Mouse (Mus musculus) limb, embryonic 10.5 days (tissue): ENCODE data around the gene AY358078. TPM values are rescaled to one million over a fixed set of nuclear protein-coding genes. Genes with fewer than 3 reads are reported as not detected.
"Not testable (repeated sequence)": the region's sequence is repeated elsewhere in the genome, so short reads cannot be mapped to it uniquely, and the experiment has no call there.

Experiments used
- DNase-seq: peaks from one replicate; pipeline ENCODE4 v3.0.0-alpha.2; 2017; ENCODE audit warnings: low spot score
- H3K27ac ChIP-seq: fragments of 300-500 bp; sonication (generic); 2 replicates; pipeline ENCODE4 v1.5.1; 2016; ENCODE audit warnings: mild to moderate bottlenecking
- H3K27me3 ChIP-seq: fragments of 300-500 bp; sonication (generic); 2 replicates; pipeline ENCODE4 v1.6.1; 2016; ENCODE audit warnings: low read depth, mild to moderate bottlenecking; ENCODE audit not compliant: poor library complexity, severe bottlenecking
- H3K36me3 ChIP-seq: fragments of 300-500 bp; sonication (generic); 2 replicates; pipeline ENCODE4 v1.6.1; 2016; ENCODE audit warnings: mild to moderate bottlenecking, moderate library complexity
- H3K4me1 ChIP-seq: fragments of 300-500 bp; sonication (generic); 2 replicates; pipeline ENCODE4 v1.6.1; 2016
- H3K4me3 ChIP-seq: fragments of 300-500 bp; sonication (generic); 2 replicates; pipeline ENCODE4 v1.5.1; 2016; ENCODE audit warnings: mild to moderate bottlenecking, moderate library complexity
- H3K9me3 ChIP-seq: fragments of 300-500 bp; sonication (generic); replicated peaks from 2 replicates; pipeline ENCODE4 v1.6.1; 2016; ENCODE audit warnings: mild to moderate bottlenecking
- WGBS: fragments of 180-500 bp; shearing (Covaris S2); methylation state at CpG from one replicate; pipeline ENCODE4 v1.1.7; 2016; 5-methylcytosine and 5-hydroxymethylcytosine counted together
- polyA plus RNA-seq: library from polyadenylated mRNA; unstranded; fragments of >200 nt; fragmentation: Nextera tagmentation; extraction: Ambion mirVana; gene quantifications from 2 replicates; pipeline ENCODE4 v1.2.1, GENCODE M21; 2016

AY358078 gene
- not detected in 2 replicates for polyA plus RNA-seq

GRCm38 (mm10) chr14:51799746-51800145 is at the start of gene AY358078:
TSS of gene AY358078 (plus strand) at chr14:51800046.
- no peak for DNase-seq
- WGBS: 93% methylated on average over 2 of the region's 2 CpGs

GRCm38 (mm10) chr14:51755944-51756343 is 43.9 kb upstream of the AY358078 start:
- Histone ChIP-seq H3K4me3 (no peak overlapping the region), H3K9me3 (no peaks in the 10 kb centered on the region), H3K27me3 (no peaks in the 10 kb centered on the region), H3K27ac (no peak overlapping the region), H3K36me3 (no peaks in the 10 kb centered on the region), H3K4me1 (peaks cover 3% of the 10 kb centered on the region)
- DNase-seq: no peak
- 64% methylated on average over 2 of the region's 2 CpGs for WGBS

More at GRCm38 (mm10) chr14:51799746-51800145, at the start of gene AY358078:
- Histone ChIP-seq H3K9me3 (no peaks in the 10 kb centered on the region), H3K4me3 (no peak within 1 kb of the TSS), H3K27ac (no peak within 1 kb of the TSS), H3K36me3 (no peaks in the 10 kb centered on the region), H3K27me3 (no peaks in the 10 kb centered on the region), H3K4me1 (no peaks in the 10 kb centered on the region)

GRCm38 (mm10) chr14:51771378-51771777 is 28.5 kb upstream of the AY358078 start:
- H3K4me3 ChIP-seq, DNase-seq, H3K36me3 ChIP-seq, H3K4me1 ChIP-seq, H3K9me3 ChIP-seq, H3K27me3 ChIP-seq, H3K27ac ChIP-seq: not testable (repeated sequence)
- WGBS: 96% methylated on average over 1 of the region's 1 CpGs

- Histone ChIP-seq H3K36me3 (no peaks in the 10 kb centered on the region), H3K27ac (no peak within 1 kb of the TSS), H3K27me3 (no peaks in the 10 kb centered on the region), H3K4me1 (no peaks in the 10 kb centered on the region), H3K9me3 (no peaks in the 10 kb centered on the region), H3K4me3 (no peak within 1 kb of the TSS)
- no peak for DNase-seq
- WGBS: 86% methylated on average over 5 of the region's 5 CpGs
Observed at GRCm38 (mm10) chr14:51773490-51773889, 26.4 kb upstream of the AY358078 start, which contains the start of gene Ang4. TSS of gene Ang4 (minus strand) at chr14:51773590.

- no peaks in the 10 kb centered on the region for H3K4me1 ChIP-seq
- WGBS: 93% methylated on average over 1 of the region's 1 CpGs
- H3K4me3 ChIP-seq: no peak overlapping the region
- H3K9me3 ChIP-seq: no peaks in the 10 kb centered on the region
- H3K27ac ChIP-seq: no peak overlapping the region
- no peaks in the 10 kb centered on the region for H3K27me3 ChIP-seq
- no peak for DNase-seq
- H3K36me3 ChIP-seq: no peaks in the 10 kb centered on the region
Observed at GRCm38 (mm10) chr14:51777791-51778190, 22.1 kb upstream of the AY358078 start.

GRCm38 (mm10) chr14:51778865-51779481 is 20.9 kb upstream of the AY358078 start:
- DNase-seq: no peak
- Histone ChIP-seq H3K9me3 (no peaks in the 10 kb centered on the region), H3K4me3 (no peak overlapping the region), H3K4me1 (no peaks in the 10 kb centered on the region), H3K27me3 (no peaks in the 10 kb centered on the region), H3K27ac (no peak overlapping the region), H3K36me3 (no peaks in the 10 kb centered on the region)
- 88% methylated on average over 4 of the region's 4 CpGs for WGBS

GRCm38 (mm10) chr14:51786335-51786734 is 13.5 kb upstream of the AY358078 start:
- 79% methylated on average over 4 of the region's 4 CpGs for WGBS

GRCm38 (mm10) chr14:51787061-51787460 is 12.8 kb upstream of the AY358078 start:
- Histone ChIP-seq H3K36me3 (no peaks in the 10 kb centered on the region), H3K4me3 (no peak overlapping the region), H3K4me1 (no peaks in the 10 kb centered on the region), H3K9me3 (no peaks in the 10 kb centered on the region), H3K27me3 (no peaks in the 10 kb centered on the region), H3K27ac (no peak overlapping the region)
- WGBS: 93% methylated on average over 5 of the region's 5 CpGs
- DNase-seq: no peak

More at GRCm38 (mm10) chr14:51786335-51786734, 13.5 kb upstream of the AY358078 start:
- Histone ChIP-seq H3K36me3 (no peaks in the 10 kb centered on the region), H3K4me1 (no peaks in the 10 kb centered on the region), H3K4me3 (no peak overlapping the region), H3K27ac (no peak overlapping the region), H3K9me3 (no peaks in the 10 kb centered on the region), H3K27me3 (no peaks in the 10 kb centered on the region)
- DNase-seq: no peak

GRCm38 (mm10) chr14:51789196-51789595 is 10.7 kb upstream of the AY358078 start:
- no peaks in the 10 kb centered on the region for H3K4me1 ChIP-seq
- H3K36me3 ChIP-seq: no peaks in the 10 kb centered on the region
- no peaks in the 10 kb centered on the region for H3K9me3 ChIP-seq
- no peak overlapping the region for H3K27ac ChIP-seq
- 83% methylated on average over 2 of the region's 2 CpGs for WGBS
- no peak overlapping the region for H3K4me3 ChIP-seq
- no peak for DNase-seq
- no peaks in the 10 kb centered on the region for H3K27me3 ChIP-seq

- H3K27ac ChIP-seq: no peak overlapping the region
- H3K4me3 ChIP-seq: no peak overlapping the region
- WGBS: 39% methylated on average over 2 of the region's 2 CpGs
- H3K9me3 ChIP-seq: no peaks in the 10 kb centered on the region
- no peaks in the 10 kb centered on the region for H3K27me3 ChIP-seq
- no peaks in the 10 kb centered on the region for H3K4me1 ChIP-seq
- no peak for DNase-seq
- no peaks in the 10 kb centered on the region for H3K36me3 ChIP-seq
Observed at GRCm38 (mm10) chr14:51794106-51794505, 5.7 kb upstream of the AY358078 start.

GRCm38 (mm10) chr14:51826625-51827024 is 26.8 kb downstream of the AY358078 start:
- H3K27ac ChIP-seq: no peak overlapping the region
- H3K4me3 ChIP-seq: no peak overlapping the region
- no peaks in the 10 kb centered on the region for H3K4me1 ChIP-seq
- no peaks in the 10 kb centered on the region for H3K27me3 ChIP-seq
- H3K9me3 ChIP-seq: no peaks in the 10 kb centered on the region
- WGBS: 84% methylated on average over 1 of the region's 1 CpGs
- no peak for DNase-seq
- no peaks in the 10 kb centered on the region for H3K36me3 ChIP-seq

GRCm38 (mm10) chr14:51827842-51828241 is 28.0 kb downstream of the AY358078 start:
- H3K36me3 ChIP-seq, H3K4me3 ChIP-seq, DNase-seq, H3K4me1 ChIP-seq, H3K9me3 ChIP-seq, H3K27me3 ChIP-seq, H3K27ac ChIP-seq: not testable (repeated sequence)
- WGBS: 41% methylated on average over 5 of the region's 5 CpGs

GRCm38 (mm10) chr14:51829188-51829587 is 29.3 kb downstream of the AY358078 start:
- Histone ChIP-seq H3K9me3 (no peaks in the 10 kb centered on the region), H3K27me3 (no peaks in the 10 kb centered on the region), H3K27ac (no peak overlapping the region), H3K4me3 (no peak overlapping the region), H3K36me3 (no peaks in the 10 kb centered on the region), H3K4me1 (no peaks in the 10 kb centered on the region)
- no peak for DNase-seq
- 87% methylated on average over 6 of the region's 6 CpGs for WGBS

- H3K4me1 ChIP-seq, H3K27ac ChIP-seq, H3K27me3 ChIP-seq, H3K36me3 ChIP-seq, H3K4me3 ChIP-seq, H3K9me3 ChIP-seq, DNase-seq: not testable (repeated sequence)
- WGBS: 30% methylated on average over 2 of the region's 2 CpGs
Observed at GRCm38 (mm10) chr14:51838480-51838879, 38.6 kb downstream of the AY358078 start.
